Mouse (Mus musculus) CH12.LX (cell line): ENCODE data around the gene Ankrd12. TPM values are rescaled to one million over a fixed set of nuclear protein-coding genes. Genes with fewer than 3 reads are reported as not detected.

Source experiments
- DNase-seq: peaks from one replicate; pipeline ENCODE4 v3.0.0-alpha.2; 2013; ENCODE audit errors: extremely low read depth
- H3K27ac ChIP-seq: 2 replicates; pipeline ENCODE4 v1.5.1; 2012; ENCODE audit warnings: low read depth, mild to moderate bottlenecking, control low read depth, moderate library complexity; ENCODE audit not compliant: insufficient read depth
- H3K27me3 ChIP-seq: replicated peaks from 2 replicates; pipeline ENCODE3; 2012; ENCODE audit warnings: inconsistent platforms
- H3K36me3 ChIP-seq, 2 experiments: replicated peaks in 1 of 2; 2 replicates each; pipeline versions ENCODE3 to v1.6.1; 2012; ENCODE audit warnings: inconsistent platforms in 1 of 2, low read length in 1 of 2, mild to moderate bottlenecking in 1 of 2, mixed read lengths in 1 of 2, moderate library complexity in 1 of 2; ENCODE audit not compliant: control insufficient read depth in 1 of 2, insufficient read depth in 1 of 2
- H3K4me1 ChIP-seq, 2 experiments: 2 replicates each; pipeline ENCODE4 v1.6.1; 2012; ENCODE audit warnings: inconsistent platforms in 1 of 2, moderate library complexity in 1 of 2; ENCODE audit not compliant: insufficient read depth in 2 of 2, control insufficient read depth in 1 of 2
- H3K4me2 ChIP-seq: 2 replicates; pipeline ENCODE4 v1.6.1; 2012; ENCODE audit warnings: low read depth, mild to moderate bottlenecking, control low read depth; ENCODE audit not compliant: poor library complexity, insufficient read depth, severe bottlenecking
- H3K4me3 ChIP-seq, 3 experiments: fragments of 150-350 bp in 1 of 3; sonication (generic) in 1 of 3; replicated peaks in 1 of 3; 2 replicates each; pipeline versions ENCODE3 to v1.5.1; 2011 to 2012; ENCODE audit warnings: low read depth in 2 of 3, low read length in 2 of 3, mild to moderate bottlenecking in 2 of 3, moderate library complexity in 2 of 3, control low read depth in 1 of 3, improper control_type of control experiment in 1 of 3, inconsistent platforms in 1 of 3, mixed read lengths in 1 of 3; ENCODE audit not compliant: poor library complexity in 1 of 3
- H3K79me2 ChIP-seq: replicated peaks from 2 replicates; pipeline ENCODE4 v1.6.1; 2012; ENCODE audit warnings: mild to moderate bottlenecking, moderate library complexity; ENCODE audit not compliant: control insufficient read depth, poor library complexity, insufficient read depth, severe bottlenecking; ENCODE audit errors: extremely low read depth
- H3K9ac ChIP-seq: 2 replicates; pipeline ENCODE4 v1.6.1; 2012; ENCODE audit warnings: low read depth, mild to moderate bottlenecking, control low read depth, moderate library complexity; ENCODE audit not compliant: insufficient read depth
- H3K9me3 ChIP-seq: replicated peaks from 2 replicates; pipeline ENCODE3; 2012; ENCODE audit warnings: low read length, inconsistent platforms, mixed read lengths
- CHD1 ChIP-seq: IDR thresholded peaks from 2 replicates; pipeline ENCODE4 v1.6.1; 2012; ENCODE audit warnings: low read depth, low read length, improper control_type of control experiment, inconsistent platforms
- CHD2 ChIP-seq: IDR thresholded peaks from 2 replicates; pipeline ENCODE4 v1.6.1; 2011; ENCODE audit warnings: low read length, improper control_type of control experiment
- CTCF ChIP-seq, 2 experiments: IDR thresholded peaks in 1 of 2; conservative IDR thresholded peaks in 1 of 2; 2 replicates each; pipeline ENCODE4 v1.5.1; 2011 to 2012; ENCODE audit warnings: low read depth in 2 of 2, low read length in 2 of 2, improper control_type of control experiment in 1 of 2, inconsistent platforms in 1 of 2, mild to moderate bottlenecking in 1 of 2, moderate library complexity in 1 of 2
- E2F4 ChIP-seq: IDR thresholded peaks from 2 replicates; pipeline ENCODE4 v1.6.1; 2011; ENCODE audit warnings: low read depth, low read length, improper control_type of control experiment; ENCODE audit not compliant: insufficient replicate concordance
- ELF1 ChIP-seq: IDR thresholded peaks from 2 replicates; pipeline ENCODE4 v1.6.1; 2014; ENCODE audit warnings: low read depth, mild to moderate bottlenecking, inconsistent platforms, low read length, improper control_type of control experiment
- EP300 ChIP-seq: IDR thresholded peaks from 2 replicates; pipeline ENCODE4 v1.6.1; 2011; ENCODE audit warnings: low read length, improper control_type of control experiment
- GABPA ChIP-seq: IDR thresholded peaks from 2 replicates; pipeline ENCODE4 v1.6.1; 2012; ENCODE audit warnings: low read depth, low read length, improper control_type of control experiment, inconsistent platforms; ENCODE audit not compliant: insufficient replicate concordance
- HCFC1 ChIP-seq: IDR thresholded peaks from 2 replicates; pipeline ENCODE4 v1.6.1; 2012; ENCODE audit warnings: low read depth, mild to moderate bottlenecking, inconsistent platforms, low read length, improper control_type of control experiment
- JUN ChIP-seq: IDR thresholded peaks from 2 replicates; pipeline ENCODE4 v1.6.1; 2011; ENCODE audit warnings: low read depth, mild to moderate bottlenecking, low read length, improper control_type of control experiment, moderate library complexity; ENCODE audit not compliant: insufficient read depth
- KAT2A ChIP-seq: IDR thresholded peaks from 2 replicates; pipeline ENCODE4 v1.6.1; 2012; ENCODE audit warnings: low read length, improper control_type of control experiment, inconsistent platforms; ENCODE audit not compliant: insufficient replicate concordance
- MAFK ChIP-seq: IDR thresholded peaks from 2 replicates; pipeline ENCODE4 v1.6.1; 2011; ENCODE audit warnings: low read length, improper control_type of control experiment; ENCODE audit not compliant: insufficient replicate concordance
- MAX ChIP-seq: IDR thresholded peaks from 2 replicates; pipeline ENCODE4 v1.6.1; 2011; ENCODE audit warnings: low read length, improper control_type of control experiment
- MAZ ChIP-seq: IDR thresholded peaks from 2 replicates; pipeline ENCODE4 v1.6.1; 2012; ENCODE audit warnings: low read depth, mild to moderate bottlenecking, inconsistent platforms, low read length, improper control_type of control experiment, moderate library complexity
- MXI1 ChIP-seq: IDR thresholded peaks from 2 replicates; pipeline ENCODE4 v1.6.1; 2011; ENCODE audit warnings: mild to moderate bottlenecking, low read depth, low read length, improper control_type of control experiment
- NELFE ChIP-seq: IDR thresholded peaks from 2 replicates; pipeline ENCODE4 v1.6.1; 2011; ENCODE audit warnings: low read depth, low read length, improper control_type of control experiment
- NRF1 ChIP-seq: IDR thresholded peaks from 2 replicates; pipeline ENCODE4 v1.6.1; 2014; ENCODE audit warnings: low read depth, mild to moderate bottlenecking, inconsistent platforms, low read length, improper control_type of control experiment, moderate library complexity
- POLR2A ChIP-seq: IDR thresholded peaks from 2 replicates; pipeline ENCODE4 v1.6.1; 2011; ENCODE audit warnings: low read depth, mild to moderate bottlenecking, improper control_type of control experiment, low read length
- POLR2AphosphoS2 ChIP-seq: IDR thresholded peaks from 2 replicates; pipeline ENCODE4 v1.6.1; 2011; ENCODE audit warnings: low read depth, low read length, improper control_type of control experiment
- RAD21 ChIP-seq: IDR thresholded peaks from 2 replicates; pipeline ENCODE4 v1.6.1; 2011; ENCODE audit warnings: low read depth, mild to moderate bottlenecking, low read length, improper control_type of control experiment, moderate library complexity
- SMC3 ChIP-seq: IDR thresholded peaks from 2 replicates; pipeline ENCODE4 v1.6.1; 2011; ENCODE audit warnings: low read depth, low read length, improper control_type of control experiment
- TBP ChIP-seq: conservative IDR thresholded peaks from 2 replicates; pipeline ENCODE4 v1.6.1; 2011; ENCODE audit warnings: low read depth, low read length, improper control_type of control experiment
- TCF12 ChIP-seq: IDR thresholded peaks from 2 replicates; pipeline ENCODE4 v1.6.1; 2014; ENCODE audit warnings: low read depth, mild to moderate bottlenecking, inconsistent platforms, low read length, improper control_type of control experiment
- USF1 ChIP-seq: IDR thresholded peaks from 2 replicates; pipeline ENCODE4 v1.6.1; 2014; ENCODE audit warnings: low read depth, mild to moderate bottlenecking, inconsistent platforms, low read length, improper control_type of control experiment
- ZMIZ1 ChIP-seq: IDR thresholded peaks from 2 replicates; pipeline ENCODE4 v1.6.1; 2012; ENCODE audit warnings: low read depth, mild to moderate bottlenecking, inconsistent platforms, low read length, improper control_type of control experiment
- dilution Hi-C: fragments of 300-500 bp; cut with MboI; formaldehyde crosslinking; loops from 2 replicates; pipeline ENCODE4 v1.14.3; 2020; ENCODE audit warnings: low sequenced_read_pairs; ENCODE audit not compliant: extremely low pct_unique_long_range_greater_than_20kb, extremely low pct_ligation_motif_present
- in situ Hi-C: fragments of 300-500 bp; cut with MboI; formaldehyde crosslinking; loops from 3 replicates; pipeline ENCODE4 v1.14.3; 2019; ENCODE audit warnings: low sequenced_read_pairs, low pct_ligation_motif_present, low pct_unique_long_range_greater_than_20kb, mixed read lengths
- polyA plus RNA-seq: library from polyadenylated mRNA; unstranded; fragments of >175 nt; gene quantifications from 2 replicates; pipeline ENCODE4 v1.2.1, GENCODE M21; 2012; ENCODE audit warnings: low read depth; ENCODE audit not compliant: insufficient read length
- total RNA-seq, 2 experiments: library from RNA; depleted of rRNA; stranded (reverse); fragments of 300-350 nt in 1 of 2; fragments of >200 nt in 1 of 2; gene quantifications; 2 replicates each; pipeline ENCODE4 v1.2.3; 2012 to 2014

The Ankrd12 gene
- total and polyA plus RNA-seq, 3 experiments: 1.6 to 5.6 (median 1.7) TPM

- Histone ChIP-seq H3K4me2 (no peak overlapping the region), H3K79me2 (no peaks in the 10 kb centered on the region), H3K9me3 (no peaks in the 10 kb centered on the region), H3K27me3 (no peaks in the 10 kb centered on the region), H3K9ac (no peak overlapping the region), H3K36me3 (peaks cover 0 to 16% of the 10 kb centered on the region in 2 experiments), H3K27ac (no peak overlapping the region), H3K4me1 (no peaks in the 10 kb centered on the region), H3K4me3 (no peak overlapping the region)
- no peak for TF ChIP-seq GABPA
- TF ChIP-seq SMC3: no peak
- TF ChIP-seq CHD2: no peak
- TF ChIP-seq MAZ: no peak
- no peak for TF ChIP-seq ZMIZ1
- no peak for TF ChIP-seq RAD21
- TF ChIP-seq E2F4: no peak
- dilution Hi-C loops: no loop called here
- in situ Hi-C loops: no loop called here
- DNase-seq: no peak
These were observed 43.6 kb downstream of the Ankrd12 start for GRCm38 (mm10) chr17:66033239-66033638.

GRCm38 (mm10) chr17:66031991-66032390 lies 44.9 kb downstream of the Ankrd12 start:
- no peaks in the 10 kb centered on the region for H3K4me1 ChIP-seq
- H3K27me3 ChIP-seq: no peaks in the 10 kb centered on the region
- no peak overlapping the region for H3K4me3 ChIP-seq
- H3K79me2 ChIP-seq: no peaks in the 10 kb centered on the region
- dilution Hi-C loops: no loop called here
- TF ChIP-seq CTCF (conservative IDR thresholded peaks at IDR 0.05 in 1 of 2, IDR thresholded peaks at IDR 0.05 in 1 of 2; ENCODE audit: low read depth in 2 of 2, low read length in 2 of 2): no peak
- no peak for TF ChIP-seq SMC3
- no peak for TF ChIP-seq ELF1
- TF ChIP-seq NELFE: no peak
- no peak for TF ChIP-seq MAX
- TF ChIP-seq KAT2A: no peak
- TF ChIP-seq CHD2: no peak
- no peak for TF ChIP-seq MXI1
- no peak for TF ChIP-seq USF1
- no peak for TF ChIP-seq HCFC1
- TF ChIP-seq NRF1: no peak
- TF ChIP-seq MAFK: no peak
- TF ChIP-seq POLR2AphosphoS2: no peak
- no peak for TF ChIP-seq TBP
- TF ChIP-seq EP300: no peak
- TF ChIP-seq TCF12: no peak
- TF ChIP-seq CHD1: no peak
- TF ChIP-seq JUN: no peak
- TF ChIP-seq POLR2A: no peak
- TF ChIP-seq, all 38 proteins: peak for 0
- in situ Hi-C loops: no loop called here
- H3K27ac ChIP-seq: no peak overlapping the region
- DNase-seq: no peak
- no peaks in the 10 kb centered on the region for H3K9me3 ChIP-seq
- H3K36me3 ChIP-seq: peaks cover 0 to 18% of the 10 kb centered on the region in 2 experiments
- no peak overlapping the region for H3K4me2 ChIP-seq
- H3K9ac ChIP-seq: no peak overlapping the region
